Mouse (Mus musculus) heart, embryonic 10.5 days (tissue): Measurements from ENCODE around the gene Ube2c. TPM values are rescaled to one million over a fixed set of nuclear protein-coding genes. Genes with fewer than 3 reads are reported as not detected.

ENCODE experiments used
- DNase-seq: peaks from one replicate; pipeline ENCODE4 v3.0.0-alpha.2; 2017; ENCODE audit warnings: low spot score
- H3K27ac ChIP-seq: fragments of 300-500 bp; sonication (generic); 2 replicates; pipeline ENCODE4 v1.5.1; 2016; ENCODE audit warnings: mild to moderate bottlenecking
- H3K27me3 ChIP-seq: fragments of 300-500 bp; sonication (generic); 2 replicates; pipeline ENCODE4 v1.6.1; 2016; ENCODE audit warnings: mild to moderate bottlenecking; ENCODE audit not compliant: poor library complexity, insufficient read depth, severe bottlenecking
- H3K36me3 ChIP-seq: fragments of 300-500 bp; sonication (generic); 2 replicates; pipeline ENCODE4 v1.6.1; 2016; ENCODE audit warnings: mild to moderate bottlenecking, moderate library complexity
- H3K4me1 ChIP-seq: fragments of 300-500 bp; sonication (generic); 2 replicates; pipeline ENCODE4 v1.6.1; 2016; ENCODE audit warnings: mild to moderate bottlenecking
- H3K4me3 ChIP-seq: fragments of 300-500 bp; sonication (generic); 2 replicates; pipeline ENCODE4 v1.5.1; 2016; ENCODE audit warnings: mild to moderate bottlenecking, moderate library complexity
- H3K9me3 ChIP-seq: fragments of 300-500 bp; sonication (generic); 2 replicates; pipeline ENCODE4 v1.6.1; 2016; ENCODE audit warnings: mild to moderate bottlenecking, moderate library complexity
- WGBS: fragments of 180-500 bp; shearing (Covaris S2); methylation state at CpG from one replicate; pipeline ENCODE4 v1.1.7; 2016; 5-methylcytosine and 5-hydroxymethylcytosine counted together
- polyA plus RNA-seq: library from polyadenylated mRNA; unstranded; fragments of >200 nt; fragmentation: Nextera tagmentation; extraction: Ambion mirVana; gene quantifications from 2 replicates; pipeline ENCODE4 v1.2.1, GENCODE M21; 2016

Gene Ube2c
- 496 and 550 TPM in 2 replicates for polyA plus RNA-seq

GRCm38 (mm10) chr2:164769258-164770037, at the start of gene Ube2c:
Gene Ube2c (plus strand): TSS chr2:164769898.
- DNase-seq = peak; percentile 100
- Histone ChIP-seq H3K27ac (peak within 1 kb of the TSS; percentile 97), H3K4me3 (peak within 1 kb of the TSS; percentile 89), H3K9me3 (no peaks in the 10 kb centered on the region), H3K27me3 (no peaks in the 10 kb centered on the region), H3K4me1 (peaks cover 21% of the 10 kb centered on the region), H3K36me3 (peaks cover 62% of the 10 kb centered on the region)
- 2% methylated on average over 53 of the region's 53 CpGs for WGBS

- no peak overlapping the region for H3K4me3 ChIP-seq
- WGBS = 62% methylated on average over 4 of the region's 4 CpGs
- DNase-seq = no peak
These were observed 46.4 kb upstream of the Ube2c start for GRCm38 (mm10) chr2:164723276-164723675.

GRCm38 (mm10) chr2:164725895-164726619, 43.6 kb upstream of the Ube2c start:
- no peaks in the 10 kb centered on the region for H3K36me3 ChIP-seq
- no peak overlapping the region for H3K4me3 ChIP-seq
- H3K4me1 ChIP-seq = no peaks in the 10 kb centered on the region
- WGBS = 24% methylated on average over 6 of the region's 6 CpGs
- H3K27me3 ChIP-seq = peaks cover 3% of the 10 kb centered on the region; the same call in 1 of the 2 replicates
- no peak overlapping the region for H3K27ac ChIP-seq
- H3K9me3 ChIP-seq = no peaks in the 10 kb centered on the region
- peak; percentile 80 for DNase-seq

More at GRCm38 (mm10) chr2:164723276-164723675, 46.4 kb upstream of the Ube2c start:
- Histone ChIP-seq H3K9me3 (no peaks in the 10 kb centered on the region), H3K27ac (no peak overlapping the region), H3K27me3 (peaks cover 9% of the 10 kb centered on the region; the same call in 1 of the 2 replicates), H3K36me3 (no peaks in the 10 kb centered on the region), H3K4me1 (no peaks in the 10 kb centered on the region)

GRCm38 (mm10) chr2:164731719-164732118, 38.0 kb upstream of the Ube2c start:
- H3K27me3 ChIP-seq = peaks cover 3% of the 10 kb centered on the region; the same call in 1 of the 2 replicates
- no peaks in the 10 kb centered on the region for H3K36me3 ChIP-seq
- no peak for DNase-seq
- no peak overlapping the region for H3K27ac ChIP-seq
- 65% methylated on average over 5 of the region's 5 CpGs for WGBS
- no peaks in the 10 kb centered on the region for H3K9me3 ChIP-seq
- H3K4me1 ChIP-seq = no peaks in the 10 kb centered on the region
- no peak overlapping the region for H3K4me3 ChIP-seq

GRCm38 (mm10) chr2:164733259-164733658, 36.4 kb upstream of the Ube2c start:
- no peak for DNase-seq
- H3K36me3 ChIP-seq = no peaks in the 10 kb centered on the region
- no peaks in the 10 kb centered on the region for H3K9me3 ChIP-seq
- H3K27ac ChIP-seq = no peak overlapping the region
- H3K4me3 ChIP-seq = no peak overlapping the region
- no peaks in the 10 kb centered on the region for H3K27me3 ChIP-seq
- 77% methylated on average over 2 of the region's 2 CpGs for WGBS
- no peaks in the 10 kb centered on the region for H3K4me1 ChIP-seq

GRCm38 (mm10) chr2:164734839-164735238, 34.9 kb upstream of the Ube2c start:
- 75% methylated on average over 5 of the region's 5 CpGs for WGBS
- Histone ChIP-seq H3K27ac (no peak overlapping the region), H3K4me1 (no peaks in the 10 kb centered on the region), H3K36me3 (no peaks in the 10 kb centered on the region), H3K27me3 (no peaks in the 10 kb centered on the region), H3K9me3 (no peaks in the 10 kb centered on the region), H3K4me3 (no peak overlapping the region)
- no peak for DNase-seq

GRCm38 (mm10) chr2:164735446-164735845, 34.3 kb upstream of the Ube2c start:
- Histone ChIP-seq H3K4me1 (no peaks in the 10 kb centered on the region), H3K9me3 (no peaks in the 10 kb centered on the region), H3K4me3 (no peak overlapping the region), H3K27ac (no peak overlapping the region), H3K36me3 (no peaks in the 10 kb centered on the region), H3K27me3 (no peaks in the 10 kb centered on the region)
- DNase-seq = no peak
- 87% methylated on average over 5 of the region's 5 CpGs for WGBS

GRCm38 (mm10) chr2:164737377-164738090, 32.2 kb upstream of the Ube2c start:
- no peak overlapping the region for H3K4me3 ChIP-seq
- no peaks in the 10 kb centered on the region for H3K9me3 ChIP-seq
- no peak for DNase-seq
- no peak overlapping the region for H3K27ac ChIP-seq
- H3K36me3 ChIP-seq = no peaks in the 10 kb centered on the region
- WGBS = 60% methylated on average over 3 of the region's 3 CpGs
- H3K4me1 ChIP-seq = no peaks in the 10 kb centered on the region
- peaks cover 5% of the 10 kb centered on the region; the same call in 1 of the 2 replicates for H3K27me3 ChIP-seq

- Histone ChIP-seq H3K27me3 (peaks cover 5% of the 10 kb centered on the region; the same call in 1 of the 2 replicates), H3K9me3 (no peaks in the 10 kb centered on the region), H3K4me1 (no peaks in the 10 kb centered on the region), H3K4me3 (no peak overlapping the region), H3K27ac (no peak overlapping the region), H3K36me3 (no peaks in the 10 kb centered on the region)
- DNase-seq = no peak
- WGBS = 60% methylated on average over 7 of the region's 7 CpGs
These were observed 29.8 kb upstream of the Ube2c start for GRCm38 (mm10) chr2:164739876-164740275.

- no peak for DNase-seq
- H3K4me1 ChIP-seq = peaks cover 13% of the 10 kb centered on the region
- peaks cover 25% of the 10 kb centered on the region for H3K36me3 ChIP-seq
- 72% methylated on average over 13 of the region's 13 CpGs for WGBS
- no peaks in the 10 kb centered on the region for H3K9me3 ChIP-seq
- H3K4me3 ChIP-seq = peak overlapping the region; percentile 94
- H3K27ac ChIP-seq = no peak overlapping the region
- H3K27me3 ChIP-seq = peaks cover 5% of the 10 kb centered on the region; the same call in 1 of the 2 replicates
These were observed 24.7 kb upstream of the Ube2c start for GRCm38 (mm10) chr2:164744987-164745386.

- Histone ChIP-seq H3K27ac (peak within 1 kb of the TSS; percentile 95), H3K36me3 (peaks cover 35% of the 10 kb centered on the region), H3K4me1 (peaks cover 13% of the 10 kb centered on the region), H3K4me3 (peak within 1 kb of the TSS; percentile 94), H3K9me3 (no peaks in the 10 kb centered on the region), H3K27me3 (peaks cover 5% of the 10 kb centered on the region; the same call in 1 of the 2 replicates)
- peak; percentile 97 for DNase-seq
- under 1% methylated on average over 70 of the region's 70 CpGs for WGBS
These were observed 23.7 kb upstream of the Ube2c start, which contains the start of the genes Wfdc3 and Dnttip1 for GRCm38 (mm10) chr2:164745843-164746479. Gene Wfdc3 (minus strand): TSS chr2:164745931. Gene Dnttip1 (plus strand): TSS chr2:164745983.

- H3K9me3 ChIP-seq = no peaks in the 10 kb centered on the region
- H3K27ac ChIP-seq = peak overlapping the region; percentile 95
These were observed 23.0 kb upstream of the Ube2c start for GRCm38 (mm10) chr2:164746693-164747092.

More at GRCm38 (mm10) chr2:164746693-164747092, 23.0 kb upstream of the Ube2c start:
- Histone ChIP-seq H3K36me3 (peaks cover 42% of the 10 kb centered on the region), H3K4me1 (peaks cover 13% of the 10 kb centered on the region), H3K4me3 (peak overlapping the region; percentile 94), H3K27me3 (peaks cover 2% of the 10 kb centered on the region; the same call in 1 of the 2 replicates)
- 50% methylated on average over 8 of the region's 8 CpGs for WGBS
- no peak for DNase-seq
